Mouse (Mus musculus) spleen, adult 2 months (tissue): ENCODE results near the gene Prl4a1.

Experiments
- CTCF ChIP-seq: fragments of 200-500 bp; IDR thresholded peaks from 2 replicates; pipeline ENCODE4 v1.5.1; 2011; ENCODE audit warnings: mild to moderate bottlenecking, inconsistent platforms; ENCODE audit not compliant: insufficient read depth, insufficient read length, insufficient replicate concordance; ENCODE audit errors: extremely low read depth
- POLR2A ChIP-seq: fragments of 200-500 bp; IDR thresholded peaks from 2 replicates; pipeline ENCODE4 v1.6.1; 2011; ENCODE audit warnings: low read depth, low read length, inconsistent platforms

DNA sequence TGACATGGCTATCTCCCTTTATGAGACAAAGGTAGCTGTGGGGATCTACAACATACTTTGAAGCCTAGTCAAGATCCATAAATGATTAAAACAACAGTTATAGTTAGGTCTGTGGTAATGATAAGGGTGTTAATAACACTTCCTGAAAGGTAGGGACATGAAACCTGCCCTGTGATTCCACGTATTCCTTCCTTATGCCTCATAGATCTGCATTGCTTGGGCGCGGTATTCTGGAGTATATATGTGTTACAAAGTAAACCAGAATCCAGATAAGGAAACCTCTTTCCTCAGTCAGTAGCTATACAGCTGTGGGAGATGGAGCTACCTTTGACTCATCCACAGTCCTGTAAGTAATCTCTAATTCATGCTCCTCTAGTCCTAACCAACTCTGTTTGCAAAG lies 53.3 kb downstream of the Prl4a1 start:
- TF ChIP-seq POLR2A (no peak), CTCF (no peak)
